ENCODE assay signal across 8 mouse cellular contexts in genomic region chr9:37384284-37385182, GRCm38 (mm10). TPM values are rescaled to one million over a fixed set of nuclear protein-coding genes. Genes with fewer than 3 reads are reported as not detected.
DNase-seq lines count a peak whose midpoint lies in the region; ATAC-seq lines count a peak whose summit lies in the region.

No protein-coding gene starts in this region.

- no peak overlapping the region for H3K27ac ChIP-seq in embryonic facial prominence, embryonic 14.5 days (replicated peaks; ENCODE audit: low read depth, low read length)
- H3K27ac ChIP-seq in midbrain, embryonic 16.5 days (ENCODE audit: low read length) = peak overlapping the region; percentile 72

- no peaks in the 10 kb centered on the region for H3K9me3 ChIP-seq in embryonic facial prominence, embryonic 14.5 days (ENCODE audit: control insufficient read depth, low read length)
- no peaks in the 10 kb centered on the region for H3K9me3 ChIP-seq in midbrain, embryonic 16.5 days (replicated peaks; ENCODE audit: control insufficient read depth, low read length, poor library complexity, severe bottlenecking)

- H3K4me3 ChIP-seq in embryonic facial prominence, embryonic 14.5 days (ENCODE audit: low read depth, low read length) = peak overlapping the region; percentile 51
- peak overlapping the region; percentile 52 for H3K4me3 ChIP-seq in midbrain, embryonic 16.5 days (ENCODE audit: low read depth, low read length)

- H3K9ac ChIP-seq in embryonic facial prominence, embryonic 14.5 days (ENCODE audit: low read depth, low read length) = peak overlapping the region; percentile 74
- peak overlapping the region; percentile 88 for H3K9ac ChIP-seq in midbrain, embryonic 16.5 days (ENCODE audit: low read depth, low read length)

- no peaks in the 10 kb centered on the region for H3K4me1 ChIP-seq in embryonic facial prominence, embryonic 14.5 days (ENCODE audit: control insufficient read depth, insufficient read depth, low read length)
- no peaks in the 10 kb centered on the region for H3K4me1 ChIP-seq in midbrain, embryonic 16.5 days (ENCODE audit: control insufficient read depth, insufficient read depth, low read length)

- no peaks in the 10 kb centered on the region for H3K36me3 ChIP-seq in embryonic facial prominence, embryonic 14.5 days (ENCODE audit: control insufficient read depth, insufficient read depth, low read length)
- H3K36me3 ChIP-seq in midbrain, embryonic 16.5 days (ENCODE audit: control insufficient read depth, insufficient read depth, low read length) = no peaks in the 10 kb centered on the region

- H3K4me2 ChIP-seq in embryonic facial prominence, embryonic 14.5 days (ENCODE audit: low read depth, low read length) = peak overlapping the region; percentile 94
- peak overlapping the region; percentile 76 for H3K4me2 ChIP-seq in midbrain, embryonic 16.5 days (ENCODE audit: low read length)

- peak; percentile 45 for DNase-seq in urinary bladder, postnatal 14 days (ENCODE audit: low spot score)
- DNase-seq in urinary bladder, postnatal 10 days (ENCODE audit: low spot score) = no peak
- peak; percentile 67 for DNase-seq in embryonic facial prominence, embryonic 14.5 days (ENCODE audit: low spot score)
- peak; percentile 53 for DNase-seq in heart, postnatal 4 days
- DNase-seq in liver = peak; percentile 33
- DNase-seq in frontal cortex, postnatal 36 days (ENCODE audit: low spot score in 2 of 2) = no peak
- DNase-seq in thymus, postnatal 0 days (ENCODE audit: low spot score) = no peak

- WGBS in embryonic facial prominence, embryonic 14.5 days = 5% methylated on average over 40 of the region's 54 CpGs
- WGBS in midbrain, embryonic 16.5 days = 6% methylated on average over 54 of the region's 54 CpGs

- peak; percentile 82 for ATAC-seq in embryonic facial prominence, embryonic 14.5 days (ENCODE audit: low read depth)
- ATAC-seq in midbrain, embryonic 16.5 days = peak; percentile 90

- peaks cover 9% of the 10 kb centered on the region for H3K27me3 ChIP-seq in embryonic facial prominence, embryonic 14.5 days (replicated peaks; ENCODE audit: control insufficient read depth, insufficient read depth, low read length)
- H3K27me3 ChIP-seq in midbrain, embryonic 16.5 days (ENCODE audit: control insufficient read depth, insufficient read depth, low read depth, low read length) = peaks cover 3% of the 10 kb centered on the region; the same call in 1 of the 2 replicates

RNA-seq across cellular contexts. Expression of gene Robo4, which starts 17.2 kb away (rescaled TPM):
- polyA plus RNA-seq in embryonic facial prominence, embryonic 14.5 days (2014; fragmentation: Nextera tagmentation; extraction: Ambion mirVana) = 10.8 and 12.4 TPM in 2 replicates
- 10 to 100 TPM; 32.6 to 33.2 TPM for total RNA-seq in heart, postnatal 4 days (2021)
- 4.2 and 5.5 TPM in 2 replicates for polyA plus RNA-seq in midbrain, embryonic 16.5 days (2015; fragmentation: Nextera tagmentation; extraction: Ambion mirVana)
- polyA plus RNA-seq in thymus, postnatal 0 days (2015; fragmentation: Nextera tagmentation; extraction: Ambion mirVana) = 2.5 and 3.4 TPM in 2 replicates

RNA-seq across cellular contexts. Expression of gene Hepacam, which starts 17.4 kb away (rescaled TPM):
- polyA plus RNA-seq in embryonic facial prominence, embryonic 14.5 days (2014; fragmentation: Nextera tagmentation; extraction: Ambion mirVana) = 0.14 and 0.17 TPM in 2 replicates
- not detected for total RNA-seq in heart, postnatal 4 days (2021)
- polyA plus RNA-seq in midbrain, embryonic 16.5 days (2015; fragmentation: Nextera tagmentation; extraction: Ambion mirVana) = 14.2 and 28.3 TPM in 2 replicates
- polyA plus RNA-seq in thymus, postnatal 0 days (2015; fragmentation: Nextera tagmentation; extraction: Ambion mirVana) = 0.10 TPM in 1 of 2 replicates, not detected in the other

RNA-seq across cellular contexts. Expression of gene Ccdc15, which starts 36.3 kb away (rescaled TPM):
- 6.0 and 6.9 TPM in 2 replicates for polyA plus RNA-seq in embryonic facial prominence, embryonic 14.5 days (2014; fragmentation: Nextera tagmentation; extraction: Ambion mirVana)
- 1 to 10 TPM; 3.6 TPM for total RNA-seq in heart, postnatal 4 days (2021)
- 7.3 and 9.2 TPM in 2 replicates for polyA plus RNA-seq in midbrain, embryonic 16.5 days (2015; fragmentation: Nextera tagmentation; extraction: Ambion mirVana)
- polyA plus RNA-seq in thymus, postnatal 0 days (2015; fragmentation: Nextera tagmentation; extraction: Ambion mirVana) = 11.2 and 14.6 TPM in 2 replicates

RNA-seq across cellular contexts. Expression of gene Robo3, which starts 48.5 kb away (rescaled TPM):
- 0.08 and 0.15 TPM in 2 replicates for polyA plus RNA-seq in embryonic facial prominence, embryonic 14.5 days (2014; fragmentation: Nextera tagmentation; extraction: Ambion mirVana)
- total RNA-seq in heart, postnatal 4 days (2021) = under 1 TPM in 1 of 2 experiments, not detected in 1; 0.05 TPM
- 4.2 and 17.6 TPM in 2 replicates for polyA plus RNA-seq in midbrain, embryonic 16.5 days (2015; fragmentation: Nextera tagmentation; extraction: Ambion mirVana)
- 0.14 and 0.23 TPM in 2 replicates for polyA plus RNA-seq in thymus, postnatal 0 days (2015; fragmentation: Nextera tagmentation; extraction: Ambion mirVana)

Comparison
In these comparisons a context has a peak if more than half of its experiments do, and no peak if none do; other contexts are left out.
1. DNase-seq: peak in urinary bladder, postnatal 14 days (single experiment), embryonic facial prominence, embryonic 14.5 days (single experiment), heart, postnatal 4 days (single experiment) and liver (single experiment); none in urinary bladder, postnatal 10 days (single experiment), frontal cortex, postnatal 36 days (0 of 2) and thymus, postnatal 0 days (single experiment).
2. RNA of gene Hepacam, which starts 17.4 kb away (polyA plus RNA-seq): 14.2 to 28.3 TPM in midbrain, embryonic 16.5 days; 0.14 to 0.17 TPM in embryonic facial prominence, embryonic 14.5 days and 0.10 TPM in thymus, postnatal 0 days; every median in the first group is over 10 times any median in the second.